Mouse (Mus musculus) embryonic facial prominence, embryonic 11.5 days (tissue): Measurements from ENCODE around the gene Mettl6. TPM values are rescaled to one million over a fixed set of nuclear protein-coding genes. Genes with fewer than 3 reads are reported as not detected.
A peak's percentile ranks its signal among the peaks of the same experiment; 100 is the strongest.

Source experiments
- ATAC-seq: fragments of 200-750 bp; cut with Nextera tagmentation; replicated peaks from 2 replicates; pipeline ENCODE4 v1.8.0; 2017; ENCODE audit warnings: low read depth; ENCODE audit not compliant: insufficient number of reproducible peaks, low FRiP score, low TSS enrichment
- DNase-seq: peaks from one replicate; pipeline ENCODE4 v3.0.0-alpha.2; 2015; ENCODE audit warnings: low spot score
- H3K27ac ChIP-seq: fragments of 300-500 bp; sonication (generic); replicated peaks from 2 replicates; pipeline ENCODE4 v1.5.1; 2014; ENCODE audit warnings: mild to moderate bottlenecking, low read depth, low read length, control low read depth
- H3K27me3 ChIP-seq: fragments of 300-500 bp; sonication (generic); 2 replicates; pipeline ENCODE4 v1.6.1; 2014; ENCODE audit warnings: mild to moderate bottlenecking, low read length, moderate library complexity, mixed read lengths; ENCODE audit not compliant: control insufficient read depth, insufficient read depth
- H3K36me3 ChIP-seq: fragments of 300-500 bp; sonication (generic); replicated peaks from 2 replicates; pipeline ENCODE4 v1.6.1; 2014; ENCODE audit warnings: low read depth, mild to moderate bottlenecking, low read length, moderate library complexity, mixed read lengths; ENCODE audit not compliant: control insufficient read depth, insufficient read depth
- H3K4me1 ChIP-seq: fragments of 300-500 bp; sonication (generic); 2 replicates; pipeline ENCODE4 v1.6.1; 2014; ENCODE audit warnings: low read length, mixed read lengths; ENCODE audit not compliant: control insufficient read depth, insufficient read depth
- H3K4me2 ChIP-seq: fragments of 300-500 bp; sonication (generic); 2 replicates; pipeline ENCODE4 v1.6.1; 2014; ENCODE audit warnings: low read depth, mild to moderate bottlenecking, control low read depth, low read length, moderate library complexity
- H3K4me3 ChIP-seq: fragments of 300-500 bp; sonication (generic); 2 replicates; pipeline ENCODE4 v1.5.1; 2014; ENCODE audit warnings: low read depth, low read length, control low read depth
- H3K9ac ChIP-seq: fragments of 300-500 bp; sonication (generic); replicated peaks from 2 replicates; pipeline ENCODE4 v1.6.1; 2014; ENCODE audit warnings: mild to moderate bottlenecking, control low read depth, low read length
- H3K9me3 ChIP-seq: fragments of 300-500 bp; sonication (generic); replicated peaks from 2 replicates; pipeline ENCODE4 v1.6.1; 2016; ENCODE audit warnings: mild to moderate bottlenecking, low read length, inconsistent platforms, mixed read lengths; ENCODE audit not compliant: control insufficient read depth
- WGBS: fragments of 180-500 bp; shearing (Covaris S2); extraction: QIAGEN DNeasy Blood & Tissue Kit; methylation state at CpG from one replicate; pipeline ENCODE4 v1.1.7; 2014; 5-methylcytosine and 5-hydroxymethylcytosine counted together
- polyA plus RNA-seq: library from polyadenylated mRNA; unstranded; fragments of >200 nt; fragmentation: Nextera tagmentation; extraction: Ambion mirVana; gene quantifications from 2 replicates; pipeline ENCODE4 v1.2.1, GENCODE M21; 2014

Gene Mettl6
- 100 and 108 TPM in 2 replicates for polyA plus RNA-seq

- ATAC-seq = peak; percentile 93
- Histone ChIP-seq H3K4me2 (peak within 1 kb of the TSS; percentile 62), H3K4me3 (peak within 1 kb of the TSS; percentile 93), H3K36me3 (no peaks in the 10 kb centered on the region; the same call in 1 of the 2 replicates), H3K9me3 (no peaks in the 10 kb centered on the region), H3K27me3 (no peaks in the 10 kb centered on the region), H3K4me1 (peaks cover 4% of the 10 kb centered on the region), H3K9ac (peak within 1 kb of the TSS; percentile 93), H3K27ac (peak within 1 kb of the TSS; percentile 85)
- peak; percentile 95 for DNase-seq
- WGBS = under 1% methylated on average over 48 of the region's 49 CpGs
Observed at GRCm38 (mm10) chr14:31494975-31495455, at the start of gene Mettl6. Mettl6 (minus strand) TSS chr14:31495040.

GRCm38 (mm10) chr14:31543885-31544442 lies 49.1 kb upstream of the Mettl6 start:
- Histone ChIP-seq H3K27me3 (no peaks in the 10 kb centered on the region), H3K27ac (no peak overlapping the region), H3K4me3 (no peak overlapping the region), H3K4me1 (no peaks in the 10 kb centered on the region), H3K9ac (no peak overlapping the region), H3K9me3 (no peaks in the 10 kb centered on the region), H3K4me2 (no peak overlapping the region), H3K36me3 (no peaks in the 10 kb centered on the region)
- no peak for DNase-seq
- 71% methylated on average over 11 of the region's 11 CpGs for WGBS
- ATAC-seq = no peak

GRCm38 (mm10) chr14:31537298-31537697 lies 42.5 kb upstream of the Mettl6 start:
- 84% methylated on average over 6 of the region's 6 CpGs for WGBS
- Histone ChIP-seq H3K9me3 (no peaks in the 10 kb centered on the region), H3K27ac (no peak overlapping the region), H3K4me3 (no peak overlapping the region), H3K36me3 (no peaks in the 10 kb centered on the region), H3K27me3 (no peaks in the 10 kb centered on the region), H3K4me2 (no peak overlapping the region), H3K4me1 (peaks cover 2% of the 10 kb centered on the region; the same call in 1 of the 2 replicates), H3K9ac (no peak overlapping the region)
- DNase-seq (no peak), ATAC-seq (no peak)

GRCm38 (mm10) chr14:31532656-31533055 lies 37.8 kb upstream of the Mettl6 start:
- Histone ChIP-seq H3K36me3 (no peaks in the 10 kb centered on the region), H3K9ac (no peak overlapping the region), H3K27me3 (no peaks in the 10 kb centered on the region), H3K4me1 (peaks cover 6% of the 10 kb centered on the region; the same call in 1 of the 2 replicates), H3K27ac (0 out of 2 replicates have a peak overlapping the region, but pooled peaks have one; percentile 32), H3K4me3 (no peak overlapping the region), H3K9me3 (no peaks in the 10 kb centered on the region), H3K4me2 (no peak overlapping the region)
- 65% methylated on average over 3 of the region's 3 CpGs for WGBS
- ATAC-seq (no peak), DNase-seq (no peak)

- no peak for ATAC-seq
- peaks cover 6% of the 10 kb centered on the region; the same call in 1 of the 2 replicates for H3K4me1 ChIP-seq
- no peaks in the 10 kb centered on the region for H3K27me3 ChIP-seq
- no peak overlapping the region for H3K4me3 ChIP-seq
- H3K9me3 ChIP-seq = no peaks in the 10 kb centered on the region
- peak; percentile 53 for DNase-seq
- no peak overlapping the region for H3K9ac ChIP-seq
- H3K27ac ChIP-seq = peak overlapping the region; percentile 52; the same call in 1 of the 2 replicates
- no peaks in the 10 kb centered on the region for H3K36me3 ChIP-seq
- 51% methylated on average over 12 of the region's 12 CpGs for WGBS
- no peak overlapping the region for H3K4me2 ChIP-seq
Observed at GRCm38 (mm10) chr14:31531506-31532148, 36.8 kb upstream of the Mettl6 start.

GRCm38 (mm10) chr14:31530847-31531246 lies 36.0 kb upstream of the Mettl6 start:
- DNase-seq = no peak
- WGBS = 89% methylated on average over 4 of the region's 4 CpGs
- Histone ChIP-seq H3K9me3 (no peaks in the 10 kb centered on the region), H3K36me3 (no peaks in the 10 kb centered on the region), H3K4me2 (no peak overlapping the region), H3K9ac (no peak overlapping the region), H3K4me3 (no peak overlapping the region), H3K27me3 (no peaks in the 10 kb centered on the region), H3K27ac (no peak overlapping the region), H3K4me1 (peaks cover 6% of the 10 kb centered on the region; the same call in 1 of the 2 replicates)
- ATAC-seq = no peak

GRCm38 (mm10) chr14:31525040-31525810 lies 30.4 kb upstream of the Mettl6 start:
- Histone ChIP-seq H3K36me3 (no peaks in the 10 kb centered on the region), H3K4me2 (no peak overlapping the region), H3K4me1 (no peaks in the 10 kb centered on the region), H3K9me3 (no peaks in the 10 kb centered on the region), H3K9ac (no peak overlapping the region), H3K27me3 (no peaks in the 10 kb centered on the region), H3K4me3 (no peak overlapping the region), H3K27ac (no peak overlapping the region)
- WGBS = 79% methylated on average over 7 of the region's 7 CpGs
- ATAC-seq (no peak), DNase-seq (no peak)
